Mouse (Mus musculus) MEL (cell line): ENCODE data around the gene Lrch4.

Experiments used
- CTCF ChIP-seq, 3 experiments: IDR thresholded peaks in 2 of 3; conservative IDR thresholded peaks in 1 of 3; 2 replicates each; pipeline ENCODE4 v1.5.1; 2011 to 2012; ENCODE audit warnings: low read length in 3 of 3, low read depth in 2 of 3, mild to moderate bottlenecking in 2 of 3, improper control_type of control experiment in 1 of 3, inconsistent platforms in 1 of 3, mixed read lengths in 1 of 3, moderate library complexity in 1 of 3; ENCODE audit not compliant: control insufficient read depth in 1 of 3, insufficient read depth in 1 of 3, poor library complexity in 1 of 3, severe bottlenecking in 1 of 3
- GATA1 ChIP-seq: IDR thresholded peaks from 2 replicates; pipeline ENCODE4 v1.6.1; 2011; ENCODE audit warnings: low read depth, low read length, improper control_type of control experiment
- MAFK ChIP-seq: IDR thresholded peaks from 2 replicates; pipeline ENCODE4 v1.6.1; 2011; ENCODE audit warnings: low read depth, mild to moderate bottlenecking, low read length, improper control_type of control experiment, borderline replicate concordance
- MAZ ChIP-seq: IDR thresholded peaks from 2 replicates; pipeline ENCODE4 v1.6.1; 2012; ENCODE audit warnings: low read depth, mild to moderate bottlenecking, inconsistent platforms, low read length, improper control_type of control experiment
- NELFE ChIP-seq: IDR thresholded peaks from 2 replicates; pipeline ENCODE4 v1.6.1; 2011; ENCODE audit warnings: low read depth, low read length, improper control_type of control experiment
- POLR2A ChIP-seq, 2 experiments: IDR thresholded peaks; 2 replicates each; pipeline ENCODE4 v1.6.1; 2011 to 2012; ENCODE audit warnings: low read length in 2 of 2, mild to moderate bottlenecking in 2 of 2, control low read depth in 1 of 2, improper control_type of control experiment in 1 of 2, low read depth in 1 of 2, moderate library complexity in 1 of 2; ENCODE audit not compliant: control insufficient read depth in 1 of 2, insufficient read depth in 1 of 2, poor library complexity in 1 of 2
- POLR2AphosphoS2 ChIP-seq: IDR thresholded peaks from 2 replicates; pipeline ENCODE4 v1.6.1; 2011; ENCODE audit warnings: low read length, improper control_type of control experiment
- POLR2AphosphoS5 ChIP-seq: IDR thresholded peaks from 2 replicates; pipeline ENCODE4 v1.6.1; 2012; ENCODE audit warnings: low read depth, borderline replicate concordance, mild to moderate bottlenecking, inconsistent platforms, low read length, moderate library complexity, mixed read lengths
- ZC3H11A ChIP-seq: IDR thresholded peaks from 2 replicates; pipeline ENCODE4 v1.6.1; 2012; ENCODE audit warnings: low read depth, mild to moderate bottlenecking, inconsistent platforms, low read length, improper control_type of control experiment
- ZNF384 ChIP-seq: IDR thresholded peaks from 2 replicates; pipeline ENCODE4 v1.6.1; 2012; ENCODE audit warnings: low read depth, mild to moderate bottlenecking, inconsistent platforms, low read length, improper control_type of control experiment

- no peak for TF ChIP-seq CTCF (IDR thresholded peaks at IDR 0.05 in 2 of 3, conservative IDR thresholded peaks at IDR 0.05 in 1 of 3; ENCODE audit: control insufficient read depth in 1 of 3, insufficient read depth in 1 of 3, low read depth in 2 of 3, low read length in 3 of 3, poor library complexity in 1 of 3, severe bottlenecking in 1 of 3)
- TF ChIP-seq NELFE: no peak
- no peak for TF ChIP-seq POLR2A (IDR thresholded peaks at IDR 0.05; ENCODE audit: control insufficient read depth in 1 of 2, insufficient read depth in 1 of 2, low read depth in 1 of 2, low read length in 2 of 2, poor library complexity in 1 of 2)
- TF ChIP-seq POLR2AphosphoS5: no peak
- TF ChIP-seq POLR2AphosphoS2: no peak
- TF ChIP-seq ZC3H11A: no peak
- no peak for TF ChIP-seq ZNF384
- TF ChIP-seq GATA1: no peak
- TF ChIP-seq MAZ: no peak
- no peak for TF ChIP-seq MAFK
These were observed 31.3 kb downstream of the Lrch4 start for GRCm38 (mm10) chr5:137660064-137660688.
